Mouse (Mus musculus): ENCODE data around the gene Hipk3. TPM values are rescaled to one million over a fixed set of nuclear protein-coding genes. Genes with fewer than 3 reads are reported as not detected.

Gene Hipk3
- polyA plus RNA-seq, 1 experiment from 2014 or later, result 22.5 TPM

DNA sequence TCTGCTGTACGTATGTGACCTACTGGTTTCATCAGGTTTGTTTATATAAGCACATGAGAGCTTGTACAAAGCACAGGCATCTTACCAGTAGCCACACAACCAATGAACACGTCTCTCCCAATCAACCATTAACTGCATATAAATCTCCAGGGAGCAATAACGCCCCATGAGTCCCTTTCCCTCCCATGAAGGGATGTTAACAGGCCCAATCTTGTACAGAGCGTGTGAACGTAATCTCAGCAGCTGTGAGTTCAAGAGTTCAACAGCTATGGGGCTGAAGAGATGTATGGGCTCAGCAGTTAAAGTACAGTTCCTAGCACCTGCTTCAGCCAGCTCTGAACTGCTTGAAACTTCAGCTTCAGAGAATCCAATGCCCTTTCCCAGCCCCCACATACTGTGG, 9.8 kb downstream of the Hipk3 start:
- Histone ChIP-seq H3K27me3 (replicated peaks; ENCODE audit: control insufficient read depth, insufficient read depth, low read length) (no peaks in the 10 kb centered on the region), H3K36me3 (ENCODE audit: control insufficient read depth, insufficient read depth, low read length) (no peaks in the 10 kb centered on the region), H3K27ac (ENCODE audit: low read depth) (no peak overlapping the region), H3K9me3 (ENCODE audit: control insufficient read depth, low read length) (no peaks in the 10 kb centered on the region), H3K4me3 (ENCODE audit: low read depth, low read length) (no peak overlapping the region), H3K4me2 (ENCODE audit: low read length) (no peak overlapping the region), H3K4me1 (replicated peaks; ENCODE audit: control insufficient read depth, insufficient read depth, low read length) (peaks cover 6% of the 10 kb centered on the region; the same call in 1 of the 2 replicates), H3K9ac (ENCODE audit: low read length) (no peak overlapping the region)
- WGBS, result 41% methylated on average over 5 of the region's 5 CpGs
- DNase-seq (ENCODE audit: low spot score), result no peak
- no peak for ATAC-seq (replicated peaks; ENCODE audit: low FRiP score, low TSS enrichment, low read depth)

DNA sequence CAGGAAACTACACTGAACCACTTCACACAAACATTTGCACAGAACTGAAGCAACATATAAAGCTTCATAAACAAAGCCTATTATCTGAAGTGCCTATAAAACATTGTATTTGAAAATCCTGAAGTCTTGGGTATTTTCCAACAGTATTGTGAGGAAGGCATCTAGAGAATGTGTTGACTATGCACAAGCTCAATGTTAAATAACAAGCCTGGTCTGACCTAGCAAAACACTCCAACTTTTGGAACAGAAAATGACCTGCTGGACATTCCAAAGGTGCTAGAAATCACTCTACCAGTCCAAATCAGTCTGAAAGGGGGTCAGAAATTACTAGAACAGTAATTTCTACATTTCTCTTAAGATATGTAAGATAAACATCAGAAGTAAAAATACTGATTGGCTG, 12.1 kb downstream of the Hipk3 start:
- no peak overlapping the region for H3K27ac ChIP-seq (ENCODE audit: low read depth)
- H3K4me1 ChIP-seq (replicated peaks; ENCODE audit: control insufficient read depth, insufficient read depth, low read length), result peaks cover 6% of the 10 kb centered on the region; the same call in 1 of the 2 replicates
- no peak overlapping the region for H3K9ac ChIP-seq (ENCODE audit: low read length)
- H3K4me3 ChIP-seq (ENCODE audit: low read depth, low read length), result no peak overlapping the region
- no peaks in the 10 kb centered on the region for H3K27me3 ChIP-seq (replicated peaks; ENCODE audit: control insufficient read depth, insufficient read depth, low read length)
- H3K9me3 ChIP-seq (ENCODE audit: control insufficient read depth, low read length), result no peaks in the 10 kb centered on the region
- no peak for ATAC-seq (replicated peaks; ENCODE audit: low FRiP score, low TSS enrichment, low read depth)
- no peaks in the 10 kb centered on the region for H3K36me3 ChIP-seq (ENCODE audit: control insufficient read depth, insufficient read depth, low read length)
- no peak overlapping the region for H3K4me2 ChIP-seq (ENCODE audit: low read length)
- DNase-seq (ENCODE audit: low spot score), result no peak

DNA sequence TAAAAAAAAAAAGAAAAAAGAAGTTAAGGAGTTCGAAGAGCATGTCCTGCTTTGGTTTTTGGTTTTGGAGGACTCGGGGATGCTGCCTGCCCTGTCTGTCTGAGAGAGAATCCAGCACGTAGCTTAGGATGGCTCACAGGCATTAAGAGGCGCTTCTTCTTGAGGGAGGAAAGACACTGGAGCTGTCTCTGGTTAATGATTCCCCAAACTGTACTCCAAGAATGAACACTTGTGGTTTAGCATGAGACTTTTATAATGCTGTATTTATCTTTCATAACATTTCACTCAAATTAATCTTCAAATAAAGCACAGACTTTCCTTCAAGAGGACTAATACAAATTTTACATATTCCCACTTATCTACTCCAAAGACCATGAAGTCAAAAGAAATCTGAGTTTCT, 15.2 kb downstream of the Hipk3 start:
- no peak for ATAC-seq (replicated peaks; ENCODE audit: low FRiP score, low TSS enrichment, low read depth)
- Histone ChIP-seq H3K9ac (ENCODE audit: low read length) (no peak overlapping the region), H3K27me3 (replicated peaks; ENCODE audit: control insufficient read depth, insufficient read depth, low read length) (no peaks in the 10 kb centered on the region), H3K9me3 (ENCODE audit: control insufficient read depth, low read length) (no peaks in the 10 kb centered on the region), H3K4me1 (replicated peaks; ENCODE audit: control insufficient read depth, insufficient read depth, low read length) (no peaks in the 10 kb centered on the region), H3K4me3 (ENCODE audit: low read depth, low read length) (no peak overlapping the region), H3K36me3 (ENCODE audit: control insufficient read depth, insufficient read depth, low read length) (no peaks in the 10 kb centered on the region), H3K4me2 (ENCODE audit: low read length) (no peak overlapping the region), H3K27ac (ENCODE audit: low read depth) (no peak overlapping the region)
- WGBS, result 79% methylated on average over 4 of the region's 4 CpGs
- DNase-seq (ENCODE audit: low spot score), result no peak

DNA sequence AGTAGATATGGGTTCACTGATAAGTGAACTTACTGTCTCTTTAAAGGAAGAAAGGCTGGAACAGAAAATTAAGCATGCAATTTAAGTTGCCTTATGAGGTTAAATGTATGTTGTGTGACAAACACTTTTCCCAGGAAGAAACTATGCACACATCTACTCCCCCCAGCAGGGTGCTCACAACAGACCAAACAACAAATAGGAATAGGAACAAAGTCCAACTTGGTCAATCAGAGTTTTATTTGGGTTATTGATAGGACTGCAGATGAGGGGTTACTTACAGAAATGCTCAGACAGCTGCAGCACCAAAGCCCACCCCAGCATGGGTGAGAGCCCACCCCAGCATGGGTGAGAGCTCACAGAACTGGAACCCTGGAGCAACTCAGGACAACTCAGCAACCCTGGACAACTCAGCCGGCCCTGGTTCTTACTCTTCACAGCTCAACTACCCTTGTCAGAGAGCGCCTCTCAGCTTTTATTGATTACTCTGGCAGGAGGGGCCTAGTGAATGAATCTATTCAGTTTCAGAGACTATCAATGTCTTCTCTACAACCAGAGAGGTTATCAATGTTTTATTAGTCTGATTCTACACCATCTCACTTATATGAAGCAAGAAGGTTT, 16.7 kb downstream of the Hipk3 start:
- H3K4me2 ChIP-seq (ENCODE audit: low read length), result no peak overlapping the region
- ATAC-seq (replicated peaks; ENCODE audit: low FRiP score, low TSS enrichment, low read depth) (no peak), DNase-seq (ENCODE audit: low spot score) (no peak)
- no peaks in the 10 kb centered on the region for H3K9me3 ChIP-seq (ENCODE audit: control insufficient read depth, low read length)
- WGBS, result 65% methylated on average over 2 of the region's 2 CpGs
- no peaks in the 10 kb centered on the region for H3K27me3 ChIP-seq (replicated peaks; ENCODE audit: control insufficient read depth, insufficient read depth, low read length)
- H3K27ac ChIP-seq (ENCODE audit: low read depth), result no peak overlapping the region
- H3K9ac ChIP-seq (ENCODE audit: low read length), result no peak overlapping the region
- no peak overlapping the region for H3K4me3 ChIP-seq (ENCODE audit: low read depth, low read length)
- no peaks in the 10 kb centered on the region for H3K36me3 ChIP-seq (ENCODE audit: control insufficient read depth, insufficient read depth, low read length)
- H3K4me1 ChIP-seq (replicated peaks; ENCODE audit: control insufficient read depth, insufficient read depth, low read length), result no peaks in the 10 kb centered on the region

DNA sequence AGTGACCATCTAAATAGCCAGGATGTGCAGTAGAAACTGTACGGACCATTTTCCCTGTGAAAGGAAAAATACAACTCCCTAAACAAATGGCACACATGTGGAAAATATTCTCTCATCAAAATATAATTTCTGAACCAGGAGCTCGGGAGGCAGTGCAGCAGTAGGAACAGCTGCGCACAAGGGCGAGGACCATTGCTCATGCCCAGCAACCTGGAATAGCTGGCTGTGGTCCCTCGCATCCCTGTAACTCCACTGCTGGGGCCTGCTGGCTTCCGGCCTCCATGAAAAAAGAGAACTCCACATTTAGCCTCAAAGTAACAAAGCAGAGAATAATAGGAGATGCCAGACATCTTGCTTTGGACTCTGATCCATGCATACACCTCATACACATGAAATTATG, 22.2 kb downstream of the Hipk3 start:
- no peak overlapping the region for H3K4me3 ChIP-seq (ENCODE audit: low read depth, low read length)
- H3K4me1 ChIP-seq (replicated peaks; ENCODE audit: control insufficient read depth, insufficient read depth, low read length), result peaks cover 11% of the 10 kb centered on the region; the same call in 1 of the 2 replicates
- no peaks in the 10 kb centered on the region for H3K9me3 ChIP-seq (ENCODE audit: control insufficient read depth, low read length)
- DNase-seq (ENCODE audit: low spot score), result no peak
- peaks cover 9% of the 10 kb centered on the region; the same call in 1 of the 2 replicates for H3K36me3 ChIP-seq (ENCODE audit: control insufficient read depth, insufficient read depth, low read length)
- 90% methylated on average over 6 of the region's 6 CpGs for WGBS
- ATAC-seq (replicated peaks; ENCODE audit: low FRiP score, low TSS enrichment, low read depth), result no peak
- no peak overlapping the region for H3K27ac ChIP-seq (ENCODE audit: low read depth)
- no peaks in the 10 kb centered on the region for H3K27me3 ChIP-seq (replicated peaks; ENCODE audit: control insufficient read depth, insufficient read depth, low read length)
- no peak overlapping the region for H3K4me2 ChIP-seq (ENCODE audit: low read length)
- no peak overlapping the region for H3K9ac ChIP-seq (ENCODE audit: low read length)

DNA sequence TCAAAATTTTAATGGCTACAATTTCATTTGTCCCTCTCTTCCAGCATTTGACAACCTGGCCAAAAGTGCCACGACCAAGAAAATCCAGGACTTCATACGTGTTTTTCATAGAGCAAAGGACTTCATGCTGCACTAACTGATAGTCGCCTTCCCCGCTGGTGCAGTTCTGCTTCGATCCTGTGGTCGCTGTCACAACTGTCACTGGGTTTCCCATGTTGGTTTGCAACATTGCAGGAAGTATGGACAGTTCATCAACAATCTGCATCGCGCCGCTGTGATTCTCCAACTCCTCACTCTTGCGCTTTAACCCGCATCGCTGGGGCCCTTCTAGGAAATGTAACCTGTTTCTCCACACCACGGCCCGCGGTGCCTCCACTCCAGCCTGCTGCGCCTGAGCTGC, 23.1 kb downstream of the Hipk3 start:
- DNase-seq (ENCODE audit: low spot score), result no peak
- no peaks in the 10 kb centered on the region for H3K27me3 ChIP-seq (replicated peaks; ENCODE audit: control insufficient read depth, insufficient read depth, low read length)

DNA sequence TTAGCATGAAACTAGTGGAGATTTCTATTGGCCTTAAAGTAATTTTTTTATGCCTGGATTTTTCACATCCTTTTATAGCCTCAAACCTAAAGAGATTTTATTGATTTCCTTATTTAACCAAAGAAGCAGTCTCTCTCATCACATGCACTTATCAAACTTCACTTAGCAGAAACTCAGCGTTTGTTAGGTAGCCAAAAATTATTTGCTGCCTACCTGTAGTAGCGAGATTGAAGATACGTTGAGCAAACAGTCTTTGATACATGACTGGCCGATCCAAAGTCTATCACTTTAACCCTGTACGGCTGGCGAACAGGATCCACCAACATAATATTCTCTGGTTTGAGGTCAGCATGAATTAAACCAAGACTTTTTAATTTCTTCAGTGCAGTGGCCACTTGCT, 23.7 kb downstream of the Hipk3 start:
- Histone ChIP-seq H3K4me3 (ENCODE audit: low read depth, low read length) (no peak overlapping the region), H3K36me3 (ENCODE audit: control insufficient read depth, insufficient read depth, low read length) (peaks cover 9% of the 10 kb centered on the region; the same call in 1 of the 2 replicates), H3K4me1 (replicated peaks; ENCODE audit: control insufficient read depth, insufficient read depth, low read length) (peaks cover 20% of the 10 kb centered on the region; the same call in 1 of the 2 replicates), H3K27ac (ENCODE audit: low read depth) (no peak overlapping the region), H3K27me3 (replicated peaks; ENCODE audit: control insufficient read depth, insufficient read depth, low read length) (no peaks in the 10 kb centered on the region), H3K9me3 (ENCODE audit: control insufficient read depth, low read length) (no peaks in the 10 kb centered on the region), H3K4me2 (ENCODE audit: low read length) (no peak overlapping the region), H3K9ac (ENCODE audit: low read length) (no peak overlapping the region)
- DNase-seq (ENCODE audit: low spot score) (no peak), ATAC-seq (replicated peaks; ENCODE audit: low FRiP score, low TSS enrichment, low read depth) (no peak)
- 80% methylated on average over 6 of the region's 6 CpGs for WGBS

More for the DNA sequence above, 23.1 kb downstream of the Hipk3 start:
- H3K4me3 ChIP-seq (ENCODE audit: low read depth, low read length), result no peak overlapping the region
- no peak overlapping the region for H3K4me2 ChIP-seq (ENCODE audit: low read length)
- H3K9ac ChIP-seq (ENCODE audit: low read length), result no peak overlapping the region
- no peak for ATAC-seq (replicated peaks; ENCODE audit: low FRiP score, low TSS enrichment, low read depth)
- H3K4me1 ChIP-seq (replicated peaks; ENCODE audit: control insufficient read depth, insufficient read depth, low read length), result peaks cover 20% of the 10 kb centered on the region; the same call in 1 of the 2 replicates
- no peak overlapping the region for H3K27ac ChIP-seq (ENCODE audit: low read depth)
- WGBS, result 91% methylated on average over 16 of the region's 16 CpGs
- H3K36me3 ChIP-seq (ENCODE audit: control insufficient read depth, insufficient read depth, low read length), result peaks cover 9% of the 10 kb centered on the region; the same call in 1 of the 2 replicates
- H3K9me3 ChIP-seq (ENCODE audit: control insufficient read depth, low read length), result no peaks in the 10 kb centered on the region

DNA sequence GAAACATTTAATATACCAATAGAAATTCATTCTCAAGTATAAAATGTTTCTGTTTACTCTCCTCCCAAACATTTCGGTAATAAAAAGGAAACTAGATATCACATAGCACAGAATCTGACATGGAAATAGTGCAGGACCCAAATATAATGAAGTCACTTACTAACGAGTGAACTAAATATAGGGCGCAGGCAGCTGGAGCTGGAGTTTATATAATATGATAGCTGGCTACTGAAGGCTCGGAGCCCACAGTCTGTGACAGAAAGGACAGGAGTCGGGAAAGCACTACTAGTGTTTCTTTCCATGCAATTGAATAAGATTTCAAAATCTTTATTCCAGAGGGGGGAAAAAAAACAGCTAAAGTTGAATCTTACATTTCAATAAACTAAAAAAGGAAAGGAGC, 25.8 kb downstream of the Hipk3 start:
- H3K4me2 ChIP-seq (ENCODE audit: low read length), result no peak overlapping the region
- DNase-seq (ENCODE audit: low spot score), result no peak
- H3K27me3 ChIP-seq (replicated peaks; ENCODE audit: control insufficient read depth, insufficient read depth, low read length), result no peaks in the 10 kb centered on the region
- H3K36me3 ChIP-seq (ENCODE audit: control insufficient read depth, insufficient read depth, low read length), result peaks cover 9% of the 10 kb centered on the region; the same call in 1 of the 2 replicates
- no peak for ATAC-seq (replicated peaks; ENCODE audit: low FRiP score, low TSS enrichment, low read depth)
- no peak overlapping the region for H3K4me3 ChIP-seq (ENCODE audit: low read depth, low read length)
- WGBS, result 48% methylated on average over 5 of the region's 5 CpGs
- H3K27ac ChIP-seq (ENCODE audit: low read depth), result no peak overlapping the region
- H3K9me3 ChIP-seq (ENCODE audit: control insufficient read depth, low read length), result no peaks in the 10 kb centered on the region
- no peak overlapping the region for H3K9ac ChIP-seq (ENCODE audit: low read length)
- peaks cover 20% of the 10 kb centered on the region; the same call in 1 of the 2 replicates for H3K4me1 ChIP-seq (replicated peaks; ENCODE audit: control insufficient read depth, insufficient read depth, low read length)

Measured in intestine, embryonic 14.5 days (tissue).